Mouse (Mus musculus): ENCODE measurements at regions not wholly inside any gene's neighbourhood (a gene's known extent, or its start where the extent isn't known, plus 50 kb on each side); places are given as distances from the start of the nearest gene placed in this dataset.
A peak's percentile ranks its signal among the peaks of the same experiment; 100 is the strongest.

DNA sequence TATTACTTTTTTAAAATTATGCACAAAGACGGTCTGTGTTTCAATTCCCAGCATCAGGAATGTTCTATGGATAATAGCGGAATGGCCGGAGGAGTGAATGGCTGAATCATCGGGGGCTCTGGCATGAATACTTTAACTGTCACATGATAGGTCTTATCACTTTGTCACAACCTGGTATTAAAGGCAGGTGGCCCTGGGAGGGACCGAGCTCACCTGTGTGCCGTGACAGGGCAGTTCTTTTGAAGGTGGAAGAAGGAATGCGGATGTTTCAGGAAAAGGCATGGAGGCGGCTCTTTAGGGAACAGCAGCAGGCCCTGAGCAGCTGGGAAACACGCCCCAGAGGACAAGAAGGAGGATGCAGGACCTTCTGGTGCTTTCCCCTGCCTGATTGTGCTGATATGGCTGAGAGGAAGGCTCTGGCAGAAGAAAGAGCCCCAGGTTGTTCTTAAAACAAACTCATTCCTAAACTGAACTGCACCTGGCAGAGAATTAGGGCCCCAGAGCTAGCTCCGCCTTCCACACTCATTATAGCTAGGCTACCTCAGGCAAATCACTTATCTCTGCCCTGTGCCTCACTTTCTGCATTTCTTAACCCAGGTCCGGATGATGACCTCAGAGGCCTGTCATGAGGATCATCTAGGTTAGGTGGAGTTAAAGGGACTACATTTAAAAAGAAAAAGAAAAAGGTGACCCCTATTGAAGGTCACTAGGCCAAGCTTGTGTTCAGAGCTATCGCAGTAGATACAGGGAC, 184.8 kb upstream of the Bcor start:
- Histone ChIP-seq H3K27ac (replicated peaks) (no peak overlapping the region), H3K9me3 (no peaks in the 10 kb centered on the region), H3K4me3 (no peak overlapping the region), H3K36me3 (replicated peaks) (no peaks in the 10 kb centered on the region), H3K27me3 (replicated peaks; ENCODE audit: low read depth, poor library complexity, severe bottlenecking) (peaks cover 43% of the 10 kb centered on the region), H3K4me1 (no peaks in the 10 kb centered on the region)
- no peak for DNase-seq (ENCODE audit: low spot score)
- WGBS, result 80% methylated on average over 12 of the region's 12 CpGs

DNA sequence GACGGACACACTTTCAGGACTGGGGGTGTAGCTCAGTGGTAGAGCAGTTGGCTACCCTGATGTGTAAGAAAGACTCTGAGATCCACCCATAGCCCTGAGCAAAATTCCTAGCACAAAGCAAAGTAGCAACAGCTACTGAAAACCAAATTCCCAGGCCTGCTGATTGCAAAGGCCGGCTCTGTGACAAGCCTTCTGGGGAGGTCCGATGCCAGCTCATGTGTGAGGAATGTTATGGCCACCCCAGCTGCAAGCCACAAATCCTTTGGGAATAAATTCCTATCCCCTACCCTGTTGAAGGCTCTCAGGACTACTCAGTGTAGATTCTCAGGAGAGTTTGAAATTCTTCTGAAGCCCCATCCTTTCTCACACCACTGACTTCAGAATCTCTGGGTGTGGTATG, 186.7 kb upstream of the Bcor start:
- Histone ChIP-seq H3K4me1 (no peaks in the 10 kb centered on the region), H3K4me3 (no peak overlapping the region), H3K27ac (replicated peaks) (no peak overlapping the region), H3K9me3 (no peaks in the 10 kb centered on the region), H3K27me3 (replicated peaks; ENCODE audit: low read depth, poor library complexity, severe bottlenecking) (peaks cover 44% of the 10 kb centered on the region), H3K36me3 (replicated peaks) (no peaks in the 10 kb centered on the region)
- 64% methylated on average over 3 of the region's 3 CpGs for WGBS
- DNase-seq (ENCODE audit: low spot score), result no peak

DNA sequence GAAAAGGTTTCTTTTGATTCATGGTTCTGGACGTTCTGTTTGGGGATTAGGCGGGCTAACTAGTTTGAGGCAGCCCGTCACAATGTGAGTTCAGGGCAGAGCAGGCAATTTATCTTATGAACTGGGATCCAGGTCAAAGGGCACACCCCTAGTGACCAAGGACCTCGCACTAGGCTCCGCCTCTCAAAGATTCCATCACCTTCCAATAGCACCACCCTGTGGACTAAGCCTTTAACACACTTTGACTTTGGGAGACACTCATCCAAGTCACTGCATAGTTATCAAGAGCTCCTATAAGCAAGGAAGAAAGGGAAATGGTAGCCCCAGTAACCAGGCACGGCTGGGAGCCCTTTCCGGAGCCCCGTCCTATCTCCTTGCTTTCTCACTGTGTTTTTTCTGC, 188.0 kb upstream of the Bcor start:
- H3K27me3 ChIP-seq (replicated peaks; ENCODE audit: low read depth, poor library complexity, severe bottlenecking), result peaks cover 49% of the 10 kb centered on the region
- no peaks in the 10 kb centered on the region for H3K36me3 ChIP-seq (replicated peaks)
- H3K27ac ChIP-seq (replicated peaks), result no peak overlapping the region
- no peaks in the 10 kb centered on the region for H3K4me1 ChIP-seq
- no peak overlapping the region for H3K4me3 ChIP-seq
- H3K9me3 ChIP-seq, result no peaks in the 10 kb centered on the region
- WGBS, result 38% methylated on average over 8 of the region's 8 CpGs
- no peak for DNase-seq (ENCODE audit: low spot score)

DNA sequence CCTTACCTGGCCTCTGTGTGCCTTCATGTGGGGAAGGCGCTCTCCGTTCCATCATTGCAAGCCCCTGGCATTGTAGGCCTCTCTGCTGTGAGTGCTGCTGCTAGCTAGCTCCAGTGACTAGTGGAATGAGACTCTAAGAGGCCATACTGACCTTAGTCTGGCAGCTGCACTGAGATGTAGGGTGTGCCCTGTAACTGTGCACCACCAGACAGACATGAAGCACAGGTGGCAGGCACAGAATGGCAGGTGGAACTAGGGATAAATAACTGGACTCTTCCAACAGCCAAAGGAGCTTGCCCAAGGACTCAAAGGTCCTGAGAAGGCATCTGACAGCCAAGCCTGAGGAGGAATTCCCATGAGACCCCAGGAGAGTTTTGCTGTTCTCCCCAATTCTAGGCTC, 194.7 kb upstream of the Bcor start:
- H3K4me3 ChIP-seq, result no peak overlapping the region
- no peaks in the 10 kb centered on the region for H3K36me3 ChIP-seq (replicated peaks)
- no peaks in the 10 kb centered on the region for H3K9me3 ChIP-seq
- no peaks in the 10 kb centered on the region for H3K4me1 ChIP-seq
- no peak for DNase-seq (ENCODE audit: low spot score)
- WGBS, result 97% methylated on average over 2 of the region's 2 CpGs
- H3K27me3 ChIP-seq (replicated peaks; ENCODE audit: low read depth, poor library complexity, severe bottlenecking), result peaks cover 82% of the 10 kb centered on the region
- H3K27ac ChIP-seq (replicated peaks), result no peak overlapping the region

DNA sequence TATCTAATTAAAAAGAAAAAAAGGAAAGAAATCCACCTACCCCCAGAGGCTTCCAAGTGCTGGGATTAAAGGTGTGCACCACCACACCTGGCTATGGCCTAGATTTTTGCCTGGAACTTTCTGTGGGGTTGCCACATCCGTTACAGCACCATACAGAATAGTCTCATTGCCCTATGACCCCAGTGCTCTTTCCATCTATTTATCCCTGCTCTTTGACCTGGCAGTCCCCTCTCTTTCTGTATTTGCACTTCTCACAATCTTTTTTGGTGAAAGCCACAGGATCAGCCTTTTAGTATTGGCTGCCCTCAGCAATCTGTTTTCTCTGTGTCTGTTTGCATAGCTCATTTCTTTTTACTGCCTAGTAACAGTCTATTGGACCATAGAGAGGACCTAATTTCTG, 197.9 kb upstream of the Bcor start:
- Histone ChIP-seq H3K27me3 (replicated peaks; ENCODE audit: low read depth, poor library complexity, severe bottlenecking) (peaks cover 88% of the 10 kb centered on the region), H3K9me3 (no peaks in the 10 kb centered on the region), H3K27ac (replicated peaks) (no peak overlapping the region), H3K36me3 (replicated peaks) (no peaks in the 10 kb centered on the region), H3K4me1 (no peaks in the 10 kb centered on the region), H3K4me3 (no peak overlapping the region)
- 54% methylated on average over 1 of the region's 1 CpGs for WGBS
- no peak for DNase-seq (ENCODE audit: low spot score)

DNA sequence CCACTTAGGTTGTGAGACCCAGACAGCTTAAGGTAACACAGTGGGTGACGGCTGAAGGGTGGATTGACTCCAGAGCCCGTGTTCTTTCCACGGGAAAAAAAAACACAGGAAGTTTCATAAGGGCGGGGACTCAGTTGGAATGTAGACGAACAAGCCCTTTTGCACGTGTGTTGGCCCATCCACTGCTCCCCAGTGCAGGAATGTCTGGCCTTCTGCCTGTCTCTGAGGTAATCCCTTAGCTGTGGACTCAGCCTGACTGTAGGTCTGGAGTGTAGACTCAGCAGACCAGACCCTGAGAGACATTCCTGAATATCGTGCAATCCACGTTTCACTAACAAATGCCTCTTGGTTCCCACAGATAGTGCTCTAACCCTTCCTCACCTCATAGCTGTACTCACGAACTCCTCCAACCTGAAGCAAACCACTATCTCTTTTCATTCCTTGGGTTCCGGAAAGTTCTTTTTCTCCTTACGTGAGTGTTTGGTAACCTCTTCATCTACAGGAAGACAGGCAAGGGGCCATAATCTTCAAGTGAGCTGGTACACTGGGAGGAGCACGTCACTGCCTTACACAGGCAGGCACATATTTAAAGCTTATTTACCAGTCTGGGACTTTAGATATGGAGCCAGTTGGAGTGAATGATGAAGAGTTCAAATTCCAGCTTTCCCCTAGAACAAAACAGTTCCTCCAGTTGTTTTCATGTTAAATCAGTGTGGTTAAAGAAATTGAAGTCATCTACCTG, 205.6 kb upstream of the Bcor start:
- 78% methylated on average over 12 of the region's 12 CpGs for WGBS
- Histone ChIP-seq H3K4me3 (no peak overlapping the region), H3K36me3 (replicated peaks) (no peaks in the 10 kb centered on the region), H3K27me3 (replicated peaks; ENCODE audit: low read depth, poor library complexity, severe bottlenecking) (peaks cover 91% of the 10 kb centered on the region), H3K27ac (replicated peaks) (no peak overlapping the region), H3K4me1 (no peaks in the 10 kb centered on the region), H3K9me3 (no peaks in the 10 kb centered on the region)
- no peak for DNase-seq (ENCODE audit: low spot score)

DNA sequence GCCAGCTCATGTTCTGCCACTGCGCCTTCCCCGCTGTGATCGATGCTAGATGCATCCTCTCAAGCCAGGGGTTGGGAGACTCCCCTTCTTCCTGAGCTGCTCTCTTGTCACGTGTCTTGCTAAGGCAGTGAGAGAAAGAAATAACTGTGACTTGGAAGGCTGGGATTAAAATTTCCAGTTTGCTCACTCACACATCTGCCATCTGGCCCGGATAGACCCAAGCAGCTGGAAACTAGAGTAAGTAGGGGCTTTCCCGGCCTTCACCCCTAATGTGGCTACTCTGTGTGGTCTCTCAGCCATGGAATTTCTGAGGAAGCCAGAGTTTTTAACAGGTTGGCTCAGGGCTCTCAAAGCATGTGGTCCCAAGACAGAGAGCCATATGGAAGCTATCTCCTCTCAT, 206.6 kb upstream of the Bcor start:
- WGBS, result 82% methylated on average over 6 of the region's 6 CpGs
- Histone ChIP-seq H3K9me3 (no peaks in the 10 kb centered on the region), H3K36me3 (replicated peaks) (no peaks in the 10 kb centered on the region), H3K27ac (replicated peaks) (no peak overlapping the region), H3K4me3 (no peak overlapping the region), H3K4me1 (no peaks in the 10 kb centered on the region), H3K27me3 (replicated peaks; ENCODE audit: low read depth, poor library complexity, severe bottlenecking) (peaks cover 92% of the 10 kb centered on the region)
- DNase-seq (ENCODE audit: low spot score), result no peak

DNA sequence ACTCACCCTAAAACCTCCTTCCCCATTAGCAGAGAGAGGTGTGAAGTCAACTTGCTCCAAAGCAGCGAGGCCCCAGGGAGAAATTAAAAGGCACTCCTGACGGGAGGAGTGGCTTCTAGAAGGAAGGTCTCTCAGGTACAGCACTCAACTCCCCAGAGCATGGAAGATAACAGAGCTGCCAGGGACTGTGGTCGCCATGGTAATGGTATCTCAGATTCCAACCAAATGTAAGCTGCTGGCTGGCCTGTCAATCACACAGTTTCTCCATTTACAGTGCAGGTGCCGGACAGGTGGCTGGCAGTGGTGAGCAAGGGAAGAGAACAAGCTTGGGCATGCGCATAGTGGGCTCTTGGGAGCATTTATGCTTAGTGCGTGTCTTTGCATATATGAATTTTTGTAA, 213.5 kb upstream of the Bcor start:
- Histone ChIP-seq H3K27me3 (replicated peaks; ENCODE audit: low read depth, poor library complexity, severe bottlenecking) (peaks cover 97% of the 10 kb centered on the region), H3K36me3 (replicated peaks) (no peaks in the 10 kb centered on the region), H3K4me3 (no peak overlapping the region), H3K4me1 (no peaks in the 10 kb centered on the region), H3K9me3 (no peaks in the 10 kb centered on the region), H3K27ac (replicated peaks) (no peak overlapping the region)
- peak; percentile 13 for DNase-seq (ENCODE audit: low spot score)
- 70% methylated on average over 6 of the region's 6 CpGs for WGBS

DNA sequence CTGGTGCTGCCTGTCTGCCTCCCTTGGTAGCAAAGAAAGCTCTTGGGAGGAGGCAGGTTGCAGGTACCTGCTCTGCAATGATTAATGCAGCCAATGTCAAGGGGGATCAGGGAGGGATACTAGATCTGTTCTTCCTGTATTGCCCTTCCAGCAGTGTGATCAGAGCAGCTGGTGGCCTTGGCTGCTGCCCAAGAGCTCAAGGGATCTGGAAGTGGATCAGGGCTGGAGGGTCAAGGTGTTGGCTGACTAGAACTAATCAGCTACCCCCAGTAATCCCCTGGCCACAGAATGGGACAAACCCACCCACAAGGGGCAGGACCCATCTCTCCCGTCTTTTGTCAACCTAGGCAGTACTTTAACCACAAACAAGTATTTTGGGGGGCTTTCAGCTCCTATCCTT, 211.8 kb upstream of the Atp6ap2 start:
- Histone ChIP-seq H3K27me3 (replicated peaks; ENCODE audit: low read depth, poor library complexity, severe bottlenecking) (peaks cover 96% of the 10 kb centered on the region), H3K36me3 (replicated peaks) (no peaks in the 10 kb centered on the region), H3K9me3 (no peaks in the 10 kb centered on the region), H3K4me3 (no peak overlapping the region), H3K27ac (replicated peaks) (no peak overlapping the region), H3K4me1 (no peaks in the 10 kb centered on the region)
- DNase-seq (ENCODE audit: low spot score), result no peak
- WGBS, result 65% methylated on average over 1 of the region's 1 CpGs

DNA sequence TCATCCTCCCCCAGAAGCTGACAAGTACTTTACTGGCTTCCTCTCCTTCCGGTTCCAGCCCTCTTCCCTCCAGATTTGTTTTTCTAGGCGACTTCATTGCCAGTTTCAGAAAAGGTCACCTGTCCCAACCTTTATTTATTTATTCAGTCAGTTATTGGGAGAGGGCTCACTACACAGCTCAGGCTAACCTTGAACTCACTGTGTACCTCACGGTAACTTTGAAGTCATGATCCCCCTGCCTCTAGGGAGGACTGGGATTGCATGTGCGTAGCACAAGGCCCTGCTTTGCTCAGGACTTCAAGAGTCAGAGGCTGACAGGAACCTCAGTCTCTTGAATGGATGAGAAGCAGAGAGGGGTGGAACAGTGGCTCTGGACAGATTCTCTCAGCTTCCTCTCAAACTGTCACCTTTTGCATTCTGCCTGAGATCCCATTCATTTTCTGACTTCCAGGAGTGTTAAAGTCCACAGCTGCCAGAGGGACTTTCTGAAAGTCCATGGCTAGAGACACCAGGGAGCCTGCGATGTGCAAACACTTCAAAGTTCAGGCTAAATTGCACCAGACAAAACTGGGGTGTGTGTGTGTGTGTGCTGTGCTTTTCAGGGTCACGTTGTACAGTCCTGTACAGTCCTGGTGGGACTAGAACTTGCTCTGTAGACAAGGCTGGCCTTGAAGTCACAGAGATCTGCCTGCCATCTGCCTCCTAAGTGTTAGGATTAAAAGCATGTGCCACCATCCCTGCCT, 211.2 kb upstream of the Atp6ap2 start:
- no peak for DNase-seq (ENCODE audit: low spot score)
- no peak overlapping the region for H3K27ac ChIP-seq (replicated peaks)
- 70% methylated on average over 6 of the region's 6 CpGs for WGBS
- H3K27me3 ChIP-seq (replicated peaks; ENCODE audit: low read depth, poor library complexity, severe bottlenecking), result peaks cover 96% of the 10 kb centered on the region
- no peaks in the 10 kb centered on the region for H3K9me3 ChIP-seq
- no peaks in the 10 kb centered on the region for H3K4me1 ChIP-seq
- no peaks in the 10 kb centered on the region for H3K36me3 ChIP-seq (replicated peaks)
- no peak overlapping the region for H3K4me3 ChIP-seq

DNA sequence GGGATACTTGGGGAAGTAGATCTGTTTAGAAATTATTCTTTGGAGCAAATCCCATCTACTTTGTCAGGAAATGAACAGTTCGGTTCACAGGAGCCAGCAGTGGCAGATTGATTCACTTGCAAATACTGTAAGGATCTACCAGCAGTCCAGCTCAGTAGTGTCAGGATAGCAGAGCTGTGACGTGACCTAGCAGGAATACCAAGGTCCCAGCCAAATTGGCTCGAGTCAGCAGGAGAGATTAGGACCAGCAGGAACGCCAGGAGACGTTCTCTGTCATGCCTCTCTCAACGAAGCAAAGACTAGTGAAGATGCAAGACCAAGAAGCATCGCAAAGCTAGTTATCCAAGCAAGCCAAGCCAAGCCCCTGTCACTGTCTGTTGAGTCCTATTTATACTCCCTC, 210.2 kb upstream of the Atp6ap2 start:
- no peaks in the 10 kb centered on the region for H3K4me1 ChIP-seq
- H3K27ac ChIP-seq (replicated peaks), result no peak overlapping the region
- H3K4me3 ChIP-seq, result no peak overlapping the region
- H3K27me3 ChIP-seq (replicated peaks; ENCODE audit: low read depth, poor library complexity, severe bottlenecking), result peaks cover 96% of the 10 kb centered on the region
- H3K36me3 ChIP-seq (replicated peaks), result no peaks in the 10 kb centered on the region
- WGBS, result 82% methylated on average over 7 of the region's 7 CpGs
- H3K9me3 ChIP-seq, result no peaks in the 10 kb centered on the region
- DNase-seq (ENCODE audit: low spot score), result no peak

DNA sequence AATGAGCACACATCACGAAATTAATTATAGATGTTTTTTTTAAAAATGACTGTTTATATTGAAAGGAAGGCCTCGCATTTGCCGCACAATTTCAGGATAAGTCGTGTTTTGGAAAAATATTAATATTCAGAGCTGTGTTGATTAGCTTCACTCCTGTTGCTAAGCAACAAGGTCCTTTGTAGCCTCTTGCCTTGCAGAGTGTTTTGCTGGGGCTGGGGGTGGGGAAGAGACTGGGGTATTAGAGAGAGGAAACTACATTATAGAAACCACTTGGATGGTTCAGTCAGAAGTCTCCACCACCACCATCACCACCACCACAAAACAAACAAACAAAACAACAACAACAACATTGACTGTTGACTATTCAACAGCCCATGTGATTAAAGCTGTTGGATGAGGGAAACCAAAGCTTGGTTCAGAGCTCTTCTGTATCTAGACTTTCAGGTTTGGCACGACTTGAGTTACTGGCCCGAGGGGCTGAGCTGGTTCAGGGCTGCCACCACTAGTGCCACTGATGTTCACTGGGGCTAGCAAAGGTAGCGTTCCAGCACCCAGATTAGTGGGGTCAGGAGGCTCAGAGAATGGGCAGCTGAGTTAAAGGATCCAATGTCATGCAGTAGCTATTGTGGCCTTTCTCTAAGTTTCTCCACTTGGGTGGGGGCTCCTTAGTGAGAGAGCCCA, 195.3 kb upstream of the Atp6ap2 start:
- DNase-seq (ENCODE audit: low spot score), result no peak
- Histone ChIP-seq H3K4me3 (no peak overlapping the region), H3K27ac (replicated peaks) (no peak overlapping the region), H3K4me1 (no peaks in the 10 kb centered on the region), H3K9me3 (no peaks in the 10 kb centered on the region), H3K36me3 (replicated peaks) (no peaks in the 10 kb centered on the region), H3K27me3 (replicated peaks; ENCODE audit: low read depth, poor library complexity, severe bottlenecking) (peaks cover 35% of the 10 kb centered on the region)
- WGBS, result 86% methylated on average over 7 of the region's 7 CpGs

Data from embryonic facial prominence, embryonic 10.5 days (tissue).